Mouse (Mus musculus): ENCODE data around the gene Gtf2h1. TPM values are rescaled to one million over a fixed set of nuclear protein-coding genes. Genes with fewer than 3 reads are reported as not detected.

Gene Gtf2h1
- polyA plus RNA-seq, 1 experiment from 2014 or later: 45.7 TPM

- H3K9ac ChIP-seq (replicated peaks; ENCODE audit: low read length): no peak overlapping the region
- H3K4me1 ChIP-seq (ENCODE audit: insufficient read depth, low read length): no peaks in the 10 kb centered on the region
- H3K27me3 ChIP-seq (ENCODE audit: insufficient read depth, low read length): no peaks in the 10 kb centered on the region
- no peak overlapping the region for H3K4me2 ChIP-seq (replicated peaks; ENCODE audit: low read depth, low read length)
- no peak overlapping the region for H3K4me3 ChIP-seq (ENCODE audit: low read length)
- H3K9me3 ChIP-seq (ENCODE audit: low read length): no peaks in the 10 kb centered on the region
- H3K27ac ChIP-seq (ENCODE audit: low read length): no peak overlapping the region
- 52% methylated on average over 6 of the region's 6 CpGs for WGBS
- no peak for ATAC-seq (ENCODE audit: low FRiP score, low TSS enrichment)
- peaks cover 23% of the 10 kb centered on the region for H3K36me3 ChIP-seq (ENCODE audit: insufficient read depth, low read length)
Measured at GRCm38 (mm10) chr7:46859031-46859430, 63.1 kb downstream of the Gtf2h1 start.

GRCm38 (mm10) chr7:46860996-46861395 lies 65.1 kb downstream of the Gtf2h1 start, which contains the start of gene Ldhc:
TSS of gene Ldhc (plus strand) at chr7:46861203.
- Histone ChIP-seq H3K9me3 (ENCODE audit: low read length) (no peaks in the 10 kb centered on the region), H3K4me3 (ENCODE audit: low read length) (no peak within 1 kb of the TSS), H3K36me3 (ENCODE audit: insufficient read depth, low read length) (peaks cover 3% of the 10 kb centered on the region; the same call in 1 of the 2 replicates), H3K4me1 (ENCODE audit: insufficient read depth, low read length) (no peaks in the 10 kb centered on the region), H3K9ac (replicated peaks; ENCODE audit: low read length) (no peak within 1 kb of the TSS), H3K27me3 (ENCODE audit: insufficient read depth, low read length) (no peaks in the 10 kb centered on the region), H3K4me2 (replicated peaks; ENCODE audit: low read depth, low read length) (no peak within 1 kb of the TSS), H3K27ac (ENCODE audit: low read length) (no peak within 1 kb of the TSS)
- WGBS: 38% methylated on average over 10 of the region's 10 CpGs
- no peak for ATAC-seq (ENCODE audit: low FRiP score, low TSS enrichment)

GRCm38 (mm10) chr7:46871988-46872387 lies 76.1 kb downstream of the Gtf2h1 start:
- no peak for ATAC-seq (ENCODE audit: low FRiP score, low TSS enrichment)
- no peaks in the 10 kb centered on the region for H3K4me1 ChIP-seq (ENCODE audit: insufficient read depth, low read length)
- no peaks in the 10 kb centered on the region for H3K36me3 ChIP-seq (ENCODE audit: insufficient read depth, low read length)
- 73% methylated on average over 4 of the region's 4 CpGs for WGBS
- H3K9me3 ChIP-seq (ENCODE audit: low read length): no peaks in the 10 kb centered on the region
- no peak overlapping the region for H3K27ac ChIP-seq (ENCODE audit: low read length)
- no peaks in the 10 kb centered on the region for H3K27me3 ChIP-seq (ENCODE audit: insufficient read depth, low read length)
- no peak overlapping the region for H3K4me2 ChIP-seq (replicated peaks; ENCODE audit: low read depth, low read length)
- no peak overlapping the region for H3K9ac ChIP-seq (replicated peaks; ENCODE audit: low read length)
- H3K4me3 ChIP-seq (ENCODE audit: low read length): no peak overlapping the region

Other genes starting within 250 kb of the Gtf2h1 start
- 14.7 and 16.5 TPM in 2 replicates for gene Sergef, start 156.3 kb upstream of the Gtf2h1 start, polyA plus RNA-seq (2015; fragmentation: Nextera tagmentation; extraction: Ambion mirVana)
- 1.9 and 2.2 TPM in 2 replicates for gene Tph1, start 123.6 kb upstream of the Gtf2h1 start, polyA plus RNA-seq (2015; fragmentation: Nextera tagmentation; extraction: Ambion mirVana)
- gene Saal1, start 85.4 kb upstream of the Gtf2h1 start, polyA plus RNA-seq (2015; fragmentation: Nextera tagmentation; extraction: Ambion mirVana): 33.3 and 34.1 TPM in 2 replicates
- 0.57 TPM in 1 of 2 replicates, not detected in the other for gene Saa3, start 80.4 kb upstream of the Gtf2h1 start, polyA plus RNA-seq (2015; fragmentation: Nextera tagmentation; extraction: Ambion mirVana)
- gene Saa4, start 63.5 kb upstream of the Gtf2h1 start, polyA plus RNA-seq (2015; fragmentation: Nextera tagmentation; extraction: Ambion mirVana): 0.08 TPM in 1 of 2 replicates, not detected in the other
- 2.3 and 2.5 TPM in 2 replicates for gene Saa1, start 53.1 kb upstream of the Gtf2h1 start, polyA plus RNA-seq (2015; fragmentation: Nextera tagmentation; extraction: Ambion mirVana)
- gene Saa2, start 44.3 kb upstream of the Gtf2h1 start, polyA plus RNA-seq (2015; fragmentation: Nextera tagmentation; extraction: Ambion mirVana): 0.63 TPM in 1 of 2 replicates, not detected in the other
- 30.9 and 34.4 TPM in 2 replicates for gene Hps5, start within 50 bp of the Gtf2h1 start, polyA plus RNA-seq (2015; fragmentation: Nextera tagmentation; extraction: Ambion mirVana)
- gene Ldha, start 45.4 kb downstream of the Gtf2h1 start, polyA plus RNA-seq (2015; fragmentation: Nextera tagmentation; extraction: Ambion mirVana): 1,802 and 1,946 TPM in 2 replicates
- gene Ldhc, start 65.1 kb downstream of the Gtf2h1 start, polyA plus RNA-seq (2015; fragmentation: Nextera tagmentation; extraction: Ambion mirVana): 0.17 TPM in 1 of 2 replicates, not detected in the other
- gene Tsg101, start 123.9 kb downstream of the Gtf2h1 start, polyA plus RNA-seq (2015; fragmentation: Nextera tagmentation; extraction: Ambion mirVana): 163 and 179 TPM in 2 replicates
- gene Uevld, start 162.4 kb downstream of the Gtf2h1 start, polyA plus RNA-seq (2015; fragmentation: Nextera tagmentation; extraction: Ambion mirVana): 11.0 and 12.8 TPM in 2 replicates
- gene Gm9999, start 187.5 kb downstream of the Gtf2h1 start, polyA plus RNA-seq (2015; fragmentation: Nextera tagmentation; extraction: Ambion mirVana): not detected in 2 replicates
- 20.9 and 21.1 TPM in 2 replicates for gene Spty2d1, start 212.3 kb downstream of the Gtf2h1 start, polyA plus RNA-seq (2015; fragmentation: Nextera tagmentation; extraction: Ambion mirVana)

Data from kidney, embryonic 16.5 days (tissue).